Mouse (Mus musculus): ENCODE measurements around the gene Gm4559. TPM values are rescaled to one million over a fixed set of nuclear protein-coding genes. Genes with fewer than 3 reads are reported as not detected.
"Not testable (repeated sequence)": the region's sequence is repeated elsewhere in the genome, so short reads cannot be mapped to it uniquely, and the experiment has no call there.

Gm4559 gene
- polyA plus RNA-seq, 1 experiment from 2014 or later = not detected

DNA sequence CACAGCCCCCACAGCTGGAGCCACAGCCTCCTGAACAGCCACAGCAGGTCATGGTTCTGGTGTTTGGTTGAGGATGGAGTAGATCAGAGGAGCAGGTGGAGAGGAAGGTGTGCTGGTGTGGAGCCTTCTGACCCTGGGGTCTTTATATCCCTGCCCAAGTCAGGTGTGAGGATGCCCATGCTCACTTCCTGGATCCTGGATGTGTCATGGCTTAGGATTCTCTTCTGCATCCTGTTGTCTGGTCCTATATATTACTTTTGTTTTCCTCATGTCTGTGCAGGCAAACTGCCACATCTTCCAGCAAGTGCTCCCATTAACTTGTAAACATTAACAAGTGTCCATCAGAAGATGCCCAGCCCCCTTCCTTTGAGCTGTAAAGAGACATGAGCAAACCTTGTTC lies 22.9 kb upstream of the Gm4559 start, which contains the start of gene Krtap5-1:
Krtap5-1 (minus strand) TSS at position 101 of the 400 bp plus-strand sequence.
- not testable (repeated sequence) for H3K27ac ChIP-seq (replicated peaks)

DNA sequence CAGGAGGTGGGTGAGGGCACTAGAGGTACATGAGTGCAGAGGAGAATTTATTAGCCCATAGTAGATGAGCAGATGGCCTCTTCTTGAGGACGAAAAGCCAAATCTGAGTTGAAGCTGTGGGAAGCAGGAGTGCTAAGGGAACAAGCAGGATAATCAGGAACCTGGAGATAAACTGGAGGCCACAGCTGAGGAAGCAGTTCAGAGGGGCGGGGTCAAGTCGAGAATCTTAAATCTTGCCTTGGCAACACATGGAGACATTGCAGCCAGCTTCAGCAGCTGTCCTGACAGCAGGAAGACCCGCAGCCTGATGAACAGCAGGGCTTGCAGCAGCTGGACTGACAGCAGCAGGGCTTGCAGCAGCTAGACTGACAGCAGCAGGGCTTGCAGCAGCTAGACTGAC lies 21.9 kb upstream of the Gm4559 start:
- ATAC-seq (ENCODE audit: insufficient read depth); H3K4me1 ChIP-seq (replicated peaks); H3K9ac ChIP-seq; H3K36me3 ChIP-seq (replicated peaks); H3K4me2 ChIP-seq; H3K9me3 ChIP-seq (replicated peaks); H3K27ac ChIP-seq (replicated peaks); H3K27me3 ChIP-seq; H3K4me3 ChIP-seq (replicated peaks): not testable (repeated sequence)
- WGBS (ENCODE audit: insufficient replicate concordance) = 10% methylated on average over 4 of the region's 4 CpGs

More for the DNA sequence above, 22.9 kb upstream of the Gm4559 start, which contains the start of gene Krtap5-1:
- not testable (repeated sequence) for H3K4me1 ChIP-seq (replicated peaks); H3K9me3 ChIP-seq (replicated peaks); H3K9ac ChIP-seq; H3K4me3 ChIP-seq (replicated peaks); H3K27me3 ChIP-seq; H3K4me2 ChIP-seq; H3K36me3 ChIP-seq (replicated peaks); ATAC-seq (ENCODE audit: insufficient read depth)

DNA sequence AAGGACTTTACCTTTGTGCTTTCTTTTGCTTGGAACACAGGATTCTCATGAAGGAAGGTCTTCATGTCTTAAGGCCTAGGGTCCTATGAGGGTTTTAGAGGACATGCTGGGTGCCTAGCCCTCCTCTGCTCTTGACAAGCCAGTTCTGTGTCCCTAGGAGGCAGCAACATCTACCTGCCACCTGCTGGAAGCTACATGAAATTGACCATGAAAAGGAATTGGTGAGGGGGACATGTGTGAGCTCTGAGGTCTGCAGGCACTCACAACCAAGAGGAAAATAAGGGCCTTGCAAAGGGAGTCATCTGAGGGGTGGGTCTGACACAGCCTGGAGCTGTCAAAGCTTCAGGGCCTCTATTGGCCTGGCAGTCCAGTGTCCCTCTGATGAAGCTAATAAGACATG lies 21.3 kb upstream of the Gm4559 start:
- Histone ChIP-seq H3K27ac (replicated peaks) (no peak overlapping the region), H3K4me1 (replicated peaks) (no peaks in the 10 kb centered on the region), H3K4me2 (no peak overlapping the region), H3K4me3 (replicated peaks) (no peak overlapping the region), H3K9me3 (replicated peaks) (no peaks in the 10 kb centered on the region), H3K36me3 (replicated peaks) (no peaks in the 10 kb centered on the region), H3K27me3 (peaks cover 4% of the 10 kb centered on the region; the same call in 1 of the 2 replicates), H3K9ac (no peak overlapping the region)
- ATAC-seq (ENCODE audit: insufficient read depth) = no peak

- H3K4me3 ChIP-seq (replicated peaks); H3K9me3 ChIP-seq (replicated peaks); H3K27ac ChIP-seq (replicated peaks); H3K4me2 ChIP-seq; H3K36me3 ChIP-seq (replicated peaks); H3K4me1 ChIP-seq (replicated peaks); H3K9ac ChIP-seq; ATAC-seq (ENCODE audit: insufficient read depth); H3K27me3 ChIP-seq: not testable (repeated sequence)
- WGBS (ENCODE audit: insufficient replicate concordance) = 5% methylated on average over 2 of the region's 2 CpGs
Observed at GRCm38 (mm10) chr7:142293851-142294250, 19.7 kb upstream of the Gm4559 start.

GRCm38 (mm10) chr7:142285910-142286612 lies 11.9 kb upstream of the Gm4559 start:
- not testable (repeated sequence) for ATAC-seq (ENCODE audit: insufficient read depth); H3K27ac ChIP-seq (replicated peaks); H3K9ac ChIP-seq; H3K4me1 ChIP-seq (replicated peaks); H3K9me3 ChIP-seq (replicated peaks); H3K4me2 ChIP-seq; H3K4me3 ChIP-seq (replicated peaks); H3K36me3 ChIP-seq (replicated peaks)
- 55% methylated on average over 9 of the region's 9 CpGs for WGBS (ENCODE audit: insufficient replicate concordance)
- H3K27me3 ChIP-seq = peaks cover 52% of the 10 kb centered on the region

DNA sequence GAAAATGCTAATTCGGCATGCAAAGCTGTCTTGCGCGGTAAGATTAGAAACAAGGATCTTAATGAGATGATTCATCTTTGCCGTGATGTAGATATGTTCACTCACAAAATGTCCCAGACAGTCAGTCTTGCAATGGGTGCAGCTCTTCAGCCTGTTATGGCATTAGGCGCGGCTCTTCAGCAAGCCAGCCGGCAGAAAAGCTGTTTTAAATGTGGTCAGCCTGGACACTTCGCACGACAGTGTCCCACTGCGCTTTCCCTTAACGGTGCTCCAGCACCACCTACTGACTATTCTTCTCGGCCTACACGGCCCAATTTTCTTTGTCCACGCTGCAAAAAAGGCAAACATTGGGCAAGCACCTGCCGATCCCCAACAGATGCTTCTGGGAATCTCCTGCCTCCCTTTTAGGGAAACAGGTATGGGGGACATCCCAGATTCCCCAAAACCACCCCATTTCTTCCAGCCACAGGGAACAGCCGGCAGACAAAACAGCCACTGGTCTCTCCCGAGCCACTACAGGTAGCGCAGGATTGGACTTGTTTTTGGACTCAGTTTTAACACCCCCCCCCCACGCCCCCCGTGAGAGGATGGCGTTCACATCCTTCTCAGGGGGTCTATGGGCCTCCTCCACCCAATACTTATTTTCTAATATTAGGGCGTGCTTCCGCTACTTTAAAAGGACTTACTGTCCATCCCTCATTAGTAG lies 11.1 kb upstream of the Gm4559 start:
- H3K4me2 ChIP-seq = peak overlapping the region; percentile 76
- no peaks in the 10 kb centered on the region for H3K36me3 ChIP-seq (replicated peaks)
- 0 out of 2 replicates have a peak, but pooled peaks cover 2% of the 10 kb centered on the region for H3K4me1 ChIP-seq (replicated peaks)
- no peak overlapping the region for H3K4me3 ChIP-seq (replicated peaks)
- H3K27ac ChIP-seq (replicated peaks) = no peak overlapping the region
- no peak for ATAC-seq (ENCODE audit: insufficient read depth)
- peaks cover 52% of the 10 kb centered on the region for H3K27me3 ChIP-seq
- no peaks in the 10 kb centered on the region for H3K9me3 ChIP-seq (replicated peaks)
- 18% methylated on average over 23 of the region's 23 CpGs for WGBS (ENCODE audit: insufficient replicate concordance)
- no peak overlapping the region for H3K9ac ChIP-seq

DNA sequence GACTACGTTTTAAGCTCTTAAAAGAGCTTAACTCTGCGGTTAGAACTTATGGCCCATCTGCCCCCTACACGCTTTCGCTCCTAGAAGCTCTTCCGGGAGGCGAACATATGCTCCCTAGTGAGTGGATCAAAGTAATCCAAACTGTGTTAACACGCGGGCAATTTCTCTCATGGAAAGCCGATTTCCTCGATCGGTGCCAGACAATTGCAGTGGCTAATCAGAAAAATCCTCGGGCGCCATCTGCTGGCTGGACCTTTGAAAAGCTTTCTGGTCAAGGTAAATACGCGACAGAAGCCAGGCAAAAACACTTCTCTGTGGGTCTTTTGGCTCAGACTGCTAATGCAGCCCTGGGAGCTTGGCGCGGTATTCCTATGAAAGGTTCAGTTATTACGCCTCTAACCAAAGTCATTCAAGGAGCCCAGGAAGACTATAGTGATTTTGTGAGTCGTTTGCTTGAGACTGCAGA lies 10.5 kb upstream of the Gm4559 start:
- 0 out of 2 replicates have a peak, but pooled peaks cover 2% of the 10 kb centered on the region for H3K4me1 ChIP-seq (replicated peaks)
- WGBS (ENCODE audit: insufficient replicate concordance) = under 1% methylated on average over 19 of the region's 19 CpGs
- ATAC-seq (ENCODE audit: insufficient read depth) = no peak
- H3K27me3 ChIP-seq = peaks cover 58% of the 10 kb centered on the region
- no peak overlapping the region for H3K27ac ChIP-seq (replicated peaks)
- peak overlapping the region; percentile 56 for H3K4me3 ChIP-seq (replicated peaks)
- peak overlapping the region; percentile 76 for H3K4me2 ChIP-seq
- no peaks in the 10 kb centered on the region for H3K36me3 ChIP-seq (replicated peaks)
- H3K9me3 ChIP-seq (replicated peaks) = no peaks in the 10 kb centered on the region
- peak overlapping the region; percentile 41 for H3K9ac ChIP-seq

- Histone ChIP-seq H3K4me1 (replicated peaks) (0 out of 2 replicates have a peak, but pooled peaks cover 2% of the 10 kb centered on the region), H3K36me3 (replicated peaks) (no peaks in the 10 kb centered on the region), H3K27ac (replicated peaks) (no peak overlapping the region), H3K4me3 (replicated peaks) (peak overlapping the region; percentile 56), H3K9ac (peak overlapping the region; percentile 41), H3K27me3 (peaks cover 58% of the 10 kb centered on the region), H3K9me3 (replicated peaks) (no peaks in the 10 kb centered on the region), H3K4me2 (peak overlapping the region; percentile 76)
- WGBS (ENCODE audit: insufficient replicate concordance) = under 1% methylated on average over 38 of the region's 38 CpGs
- ATAC-seq (ENCODE audit: insufficient read depth) = no peak
Observed at GRCm38 (mm10) chr7:142284023-142284591, 9.9 kb upstream of the Gm4559 start.

GRCm38 (mm10) chr7:142282847-142283246 lies 8.7 kb upstream of the Gm4559 start:
- not testable (repeated sequence) for H3K9me3 ChIP-seq (replicated peaks); H3K27ac ChIP-seq (replicated peaks); H3K9ac ChIP-seq; ATAC-seq (ENCODE audit: insufficient read depth); H3K4me3 ChIP-seq (replicated peaks); H3K4me1 ChIP-seq (replicated peaks); H3K36me3 ChIP-seq (replicated peaks); H3K4me2 ChIP-seq
- 40% methylated on average over 2 of the region's 2 CpGs for WGBS (ENCODE audit: insufficient replicate concordance)
- peaks cover 58% of the 10 kb centered on the region for H3K27me3 ChIP-seq

- WGBS (ENCODE audit: insufficient replicate concordance) = 59% methylated on average over 1 of the region's 1 CpGs
- not testable (repeated sequence) for H3K4me2 ChIP-seq; ATAC-seq (ENCODE audit: insufficient read depth); H3K27ac ChIP-seq (replicated peaks); H3K9me3 ChIP-seq (replicated peaks); H3K36me3 ChIP-seq (replicated peaks); H3K4me1 ChIP-seq (replicated peaks); H3K4me3 ChIP-seq (replicated peaks); H3K9ac ChIP-seq
- peaks cover 36% of the 10 kb centered on the region for H3K27me3 ChIP-seq
Observed at GRCm38 (mm10) chr7:142279291-142279690, 5.1 kb upstream of the Gm4559 start.

GRCm38 (mm10) chr7:142278183-142278582 lies 4.0 kb upstream of the Gm4559 start:
- H3K27ac ChIP-seq (replicated peaks); H3K4me1 ChIP-seq (replicated peaks); H3K9me3 ChIP-seq (replicated peaks); ATAC-seq (ENCODE audit: insufficient read depth); H3K4me3 ChIP-seq (replicated peaks); H3K4me2 ChIP-seq; H3K9ac ChIP-seq; H3K36me3 ChIP-seq (replicated peaks): not testable (repeated sequence)
- H3K27me3 ChIP-seq = peaks cover 25% of the 10 kb centered on the region
- 0% methylated on average over 3 of the region's 3 CpGs for WGBS (ENCODE audit: insufficient replicate concordance)

All from liver, embryonic 15.5 days (tissue).